Mouse (Mus musculus) cerebellum, adult 18-20 months (tissue): ENCODE measurements around the gene Tmem129.
A peak's percentile ranks its signal among the peaks of the same experiment; 100 is the strongest.

Experiments
- DNase-seq, 2 experiments: peaks; one replicate each; pipeline ENCODE4 v3.0.0; 2021

The Tmem129 gene

DNA sequence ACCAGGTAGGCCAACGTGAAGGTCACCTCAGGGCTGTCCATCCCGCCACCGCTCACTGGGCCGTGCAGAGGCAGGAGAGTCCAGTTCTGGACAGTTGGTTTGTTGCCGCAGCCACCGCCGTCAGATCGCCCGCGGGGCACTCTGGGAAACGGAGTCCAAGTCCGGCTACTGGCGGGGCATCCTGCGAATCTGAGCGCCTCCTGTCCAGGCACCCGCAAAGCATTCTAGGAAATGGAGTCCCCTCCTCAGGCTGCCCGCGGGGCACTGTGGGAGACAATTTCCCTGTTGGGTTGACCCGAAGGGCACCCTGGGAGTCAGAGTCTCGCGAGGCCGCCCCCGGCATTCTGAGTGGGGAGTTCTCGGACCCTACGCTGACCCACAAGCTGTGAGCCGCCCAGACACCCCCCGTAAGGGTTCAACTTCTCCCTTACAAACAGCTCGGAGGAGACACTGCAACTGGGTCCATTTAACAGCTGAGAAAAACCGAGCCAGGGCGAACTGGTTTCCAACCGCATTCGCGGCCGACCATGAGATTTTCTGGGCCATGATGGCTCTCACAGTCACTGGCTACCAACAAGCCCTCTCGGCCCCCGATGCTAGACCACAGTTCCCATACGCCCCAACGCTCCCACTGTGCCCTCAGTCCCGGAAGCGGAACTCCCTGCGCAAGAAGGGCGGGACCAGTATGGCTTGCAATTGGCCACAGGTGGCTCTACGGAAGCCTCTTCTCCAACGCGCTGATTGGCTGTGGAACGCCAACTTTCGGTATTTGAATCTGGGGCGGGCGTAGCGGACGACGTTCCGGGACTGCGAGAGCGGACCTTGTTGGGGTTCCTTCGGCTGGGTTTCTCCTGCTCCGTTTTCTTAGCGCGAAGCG lies at the start of gene Tmem129, which contains the start of gene Tacc3:
Gene Tmem129, minus strand, starts transcription at position 630 of the 877 bp plus-strand sequence.
Gene Tacc3, plus strand, starts transcription at position 342 of the 877 bp plus-strand sequence.
- DNase-seq, result peak; percentile 97 to 100

DNA sequence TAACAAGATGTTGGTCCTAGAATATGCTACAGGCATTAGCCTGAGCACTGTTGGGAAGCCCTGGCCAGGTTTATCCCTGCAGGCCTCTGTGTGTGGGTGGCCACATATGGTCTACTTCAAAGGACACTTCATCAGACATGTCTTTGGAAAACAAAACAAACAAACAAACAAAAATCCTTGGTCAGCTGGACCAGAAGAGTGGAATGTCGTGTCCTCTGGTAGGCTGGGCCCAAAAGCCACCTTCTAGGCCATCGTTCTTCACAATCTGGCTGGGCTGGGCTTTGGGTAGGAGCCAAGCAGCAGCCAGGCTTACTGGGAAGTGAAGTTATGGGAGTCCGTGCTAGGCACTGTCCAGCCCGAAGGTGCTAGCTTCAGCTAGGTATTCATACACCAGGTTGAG lies 48.9 kb upstream of the Tmem129 start:
- no peak for DNase-seq

DNA sequence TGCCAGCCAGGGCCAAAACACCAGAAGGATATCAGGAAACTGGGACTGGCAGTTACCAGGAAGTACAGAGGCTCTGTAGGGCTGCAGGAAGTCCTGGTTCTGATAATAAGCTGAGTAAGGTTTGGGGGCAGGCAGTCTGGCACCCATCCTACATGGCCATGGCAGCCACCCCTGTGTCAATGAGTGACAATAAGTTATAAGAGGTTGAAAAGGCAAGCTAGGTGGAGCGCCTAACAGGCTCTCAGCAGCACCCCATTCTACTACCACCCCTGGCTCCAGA lies 48.1 kb upstream of the Tmem129 start:
- no peak for DNase-seq

DNA sequence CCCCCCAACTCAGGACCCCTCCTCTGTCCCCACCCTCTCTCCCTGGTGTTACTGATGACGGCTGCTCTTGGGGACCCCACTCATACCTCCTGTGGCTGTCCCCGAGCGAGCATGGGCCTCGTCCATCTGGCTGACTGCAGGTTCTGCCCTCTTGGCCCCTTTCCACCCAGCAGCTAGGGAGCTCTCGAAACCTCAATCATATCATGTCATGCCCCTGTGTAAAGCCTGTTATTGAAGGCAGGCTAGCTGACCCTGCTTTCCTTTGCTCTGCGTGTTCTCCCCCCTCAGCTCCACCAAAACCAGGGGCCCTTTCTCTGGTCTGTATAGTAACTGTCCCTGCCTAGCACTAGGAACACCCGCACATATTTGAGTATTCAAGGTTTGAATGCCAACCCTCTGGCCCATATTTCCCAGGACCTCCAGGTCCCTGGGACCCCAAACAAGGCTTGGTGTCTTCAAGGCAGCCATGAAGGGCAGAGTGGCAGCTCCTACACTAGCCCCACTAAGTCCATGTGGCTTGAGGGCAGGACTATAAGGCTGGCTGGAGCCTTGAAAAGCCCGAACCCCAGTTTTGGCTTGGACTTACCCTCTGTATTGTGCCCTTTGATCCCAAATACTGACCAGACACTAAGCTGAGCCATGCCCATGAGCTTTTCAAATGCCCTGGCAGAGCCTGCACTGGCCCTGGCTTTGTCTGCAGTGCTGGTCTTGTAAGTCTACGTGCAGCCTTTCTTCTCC lies 47.6 kb upstream of the Tmem129 start:
- DNase-seq, result no peak

DNA sequence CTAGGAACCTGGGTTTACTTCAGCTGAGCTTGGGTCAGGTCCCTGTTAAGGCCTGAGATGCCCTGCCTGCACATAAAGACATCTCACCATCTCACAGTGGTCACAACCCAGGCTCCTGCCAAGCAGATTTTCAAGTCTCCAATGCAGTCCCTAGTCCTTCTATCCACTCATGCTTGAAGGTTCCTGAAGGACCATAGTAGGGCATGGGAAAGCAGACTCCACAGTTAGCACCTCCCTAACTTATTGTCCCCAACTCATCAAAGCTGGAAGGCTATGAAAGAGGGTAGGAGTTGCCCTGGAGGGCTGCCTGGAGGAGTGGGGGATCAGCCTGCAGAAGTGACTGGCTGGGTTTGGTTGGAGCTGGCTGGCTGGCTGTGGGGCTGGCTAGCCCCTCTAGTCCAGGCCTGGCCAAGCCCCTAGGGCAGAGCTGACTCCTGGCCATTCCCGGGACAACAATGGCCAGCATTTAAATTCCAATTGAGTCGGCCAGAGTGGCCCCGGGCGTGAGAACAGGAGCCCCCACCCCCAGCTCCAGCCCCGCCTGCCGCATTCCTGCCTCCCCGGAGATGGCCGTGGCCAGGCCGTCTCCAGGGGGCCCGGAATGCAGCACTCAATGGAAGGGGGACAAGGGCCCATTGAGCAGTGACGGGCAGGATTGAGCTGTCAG lies 46.9 kb upstream of the Tmem129 start:
- DNase-seq, result peak in 1 of 2 experiments; percentile 28

DNA sequence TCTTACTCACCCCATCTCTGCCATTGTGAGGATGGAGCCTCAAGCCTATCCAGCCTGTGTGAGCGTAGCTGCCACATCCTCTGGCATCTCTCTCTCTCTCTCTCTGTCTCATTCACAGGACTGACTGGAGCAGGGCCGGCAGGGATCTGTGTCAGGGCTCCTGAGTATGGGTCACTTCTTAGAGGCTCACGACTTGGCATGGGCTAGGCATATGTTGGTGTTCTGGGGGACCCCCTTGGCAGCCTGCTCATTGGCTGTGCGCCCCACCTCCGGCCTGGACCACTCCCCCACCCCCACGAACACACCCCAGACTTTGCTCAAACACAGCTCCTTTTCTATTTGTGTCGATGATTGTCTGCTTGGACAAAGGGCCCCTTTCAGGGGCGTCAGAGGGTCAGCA lies 45.8 kb upstream of the Tmem129 start:
- no peak for DNase-seq

- no peak for DNase-seq
Observed at GRCm38 (mm10) chr5:33701832-33702231, 43.6 kb upstream of the Tmem129 start.

- no peak for DNase-seq
Observed at GRCm38 (mm10) chr5:33700010-33700409, 41.8 kb upstream of the Tmem129 start.

- no peak for DNase-seq
Observed at GRCm38 (mm10) chr5:33698669-33699068, 40.5 kb upstream of the Tmem129 start.

DNA sequence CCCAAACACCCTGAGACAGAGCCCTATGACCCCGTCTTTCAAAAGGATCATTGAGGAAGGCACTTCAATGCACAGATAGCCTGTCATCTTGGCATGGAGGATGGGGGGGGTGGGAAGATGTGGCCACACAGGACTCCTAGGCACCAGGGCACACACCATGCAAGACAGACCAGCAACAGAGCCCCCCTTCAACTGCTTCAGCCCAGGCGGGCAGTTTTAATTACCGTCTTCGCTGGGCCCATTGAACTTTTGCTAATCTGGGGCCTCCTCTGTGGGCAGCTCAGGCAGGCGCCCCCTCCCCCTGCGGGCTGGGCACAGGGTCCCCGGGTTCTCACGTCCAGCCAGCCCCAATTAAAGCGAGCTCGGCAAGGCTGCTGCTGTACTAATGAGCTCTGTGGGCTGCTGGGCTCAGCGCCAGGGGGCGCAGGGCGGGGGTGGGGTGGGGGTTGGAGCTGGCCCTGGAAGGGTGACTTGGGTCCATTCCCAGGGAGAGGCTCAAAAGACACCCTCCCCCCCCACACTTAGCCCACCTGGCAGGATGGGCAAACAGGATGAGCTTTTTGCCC lies 39.8 kb upstream of the Tmem129 start:
- no peak for DNase-seq

DNA sequence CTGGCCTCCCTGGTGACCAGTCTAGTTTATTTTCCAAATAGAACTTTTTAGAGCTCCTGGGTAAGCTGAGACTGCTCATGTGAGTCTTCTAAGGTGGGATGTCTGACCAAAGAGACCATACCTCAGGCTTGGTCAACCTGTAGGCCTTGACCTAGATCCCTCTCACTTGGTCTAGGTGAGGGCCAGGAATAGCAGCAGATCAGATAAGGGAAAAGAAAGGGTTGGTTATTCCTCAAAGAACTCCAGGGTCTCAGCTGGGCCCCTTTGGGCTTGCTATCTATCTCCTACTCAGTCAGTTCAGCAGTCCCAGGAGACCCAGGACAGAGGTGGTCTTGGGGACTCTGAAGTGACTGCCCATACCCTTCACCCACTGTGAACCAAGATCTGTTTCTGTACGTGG lies 39.3 kb upstream of the Tmem129 start:
- DNase-seq, result no peak

DNA sequence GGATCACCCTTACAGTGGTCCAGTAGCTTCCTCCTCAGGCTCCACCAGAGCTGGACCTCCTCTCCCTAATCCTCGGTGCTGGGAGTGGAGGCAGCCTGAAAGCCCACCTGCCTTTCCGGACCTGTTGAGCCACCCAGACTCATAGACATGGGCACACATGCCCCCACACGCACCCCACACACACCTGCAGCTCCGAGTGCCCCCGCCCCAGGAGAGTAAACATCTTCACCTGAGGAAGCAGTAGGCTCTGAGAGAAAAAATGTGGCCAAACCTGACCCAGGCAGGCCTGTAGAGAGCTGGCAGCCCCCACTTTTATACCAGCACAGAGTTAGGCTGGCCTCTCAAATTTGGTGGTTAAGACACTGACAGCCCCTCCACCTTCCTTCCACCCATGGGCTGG lies 38.2 kb upstream of the Tmem129 start:
- DNase-seq, result no peak

DNA sequence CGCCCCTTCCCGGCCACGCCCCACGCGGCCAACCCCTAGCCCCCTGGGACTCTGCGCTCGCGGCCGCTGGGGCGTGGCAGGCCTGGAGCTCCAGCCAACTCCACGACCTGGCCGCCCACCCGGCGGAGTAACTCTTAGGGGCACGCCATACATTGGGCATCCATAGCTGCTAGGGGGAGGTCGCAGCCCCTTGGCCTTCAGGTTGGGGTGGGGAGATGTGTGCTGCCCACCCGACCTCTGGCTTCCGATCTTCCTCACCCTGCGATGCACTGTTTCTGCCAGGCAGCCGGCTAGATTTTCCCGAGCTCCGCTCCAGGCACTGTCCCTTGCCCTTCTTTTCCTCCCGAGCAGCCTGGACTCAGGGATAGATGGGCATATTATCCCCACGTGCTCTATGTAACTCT lies 37.5 kb upstream of the Tmem129 start:
- peak in 1 of 2 experiments; percentile 5 for DNase-seq

GRCm38 (mm10) chr5:33694848-33695717 lies 36.9 kb upstream of the Tmem129 start:
- no peak for DNase-seq

GRCm38 (mm10) chr5:33694461-33694847 lies 36.2 kb upstream of the Tmem129 start:
- no peak for DNase-seq

DNA sequence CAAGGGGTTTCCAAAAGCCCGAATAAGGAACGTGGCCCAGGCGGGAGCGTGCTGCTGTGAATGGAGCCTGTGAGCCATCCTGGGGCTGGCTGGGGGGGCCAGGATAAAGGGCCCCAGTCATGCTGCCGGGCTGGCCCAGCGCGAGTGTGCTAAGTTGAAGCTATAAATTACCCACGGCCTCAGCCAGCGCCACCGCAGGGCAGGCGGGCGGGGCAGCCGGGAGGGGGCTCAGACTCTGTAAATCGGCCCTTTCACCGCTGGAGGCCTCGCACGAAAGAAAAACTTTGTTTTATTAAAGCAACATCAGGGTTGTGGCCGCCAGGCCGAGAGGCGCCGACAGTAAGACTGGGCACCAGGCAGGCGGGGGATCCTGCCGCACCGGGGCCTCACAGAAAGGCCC lies 34.2 kb upstream of the Tmem129 start:
- no peak for DNase-seq

GRCm38 (mm10) chr5:33689852-33690645 lies 31.8 kb upstream of the Tmem129 start:
- DNase-seq, result no peak

GRCm38 (mm10) chr5:33689221-33689844 lies 31.1 kb upstream of the Tmem129 start:
- DNase-seq, result no peak

DNA sequence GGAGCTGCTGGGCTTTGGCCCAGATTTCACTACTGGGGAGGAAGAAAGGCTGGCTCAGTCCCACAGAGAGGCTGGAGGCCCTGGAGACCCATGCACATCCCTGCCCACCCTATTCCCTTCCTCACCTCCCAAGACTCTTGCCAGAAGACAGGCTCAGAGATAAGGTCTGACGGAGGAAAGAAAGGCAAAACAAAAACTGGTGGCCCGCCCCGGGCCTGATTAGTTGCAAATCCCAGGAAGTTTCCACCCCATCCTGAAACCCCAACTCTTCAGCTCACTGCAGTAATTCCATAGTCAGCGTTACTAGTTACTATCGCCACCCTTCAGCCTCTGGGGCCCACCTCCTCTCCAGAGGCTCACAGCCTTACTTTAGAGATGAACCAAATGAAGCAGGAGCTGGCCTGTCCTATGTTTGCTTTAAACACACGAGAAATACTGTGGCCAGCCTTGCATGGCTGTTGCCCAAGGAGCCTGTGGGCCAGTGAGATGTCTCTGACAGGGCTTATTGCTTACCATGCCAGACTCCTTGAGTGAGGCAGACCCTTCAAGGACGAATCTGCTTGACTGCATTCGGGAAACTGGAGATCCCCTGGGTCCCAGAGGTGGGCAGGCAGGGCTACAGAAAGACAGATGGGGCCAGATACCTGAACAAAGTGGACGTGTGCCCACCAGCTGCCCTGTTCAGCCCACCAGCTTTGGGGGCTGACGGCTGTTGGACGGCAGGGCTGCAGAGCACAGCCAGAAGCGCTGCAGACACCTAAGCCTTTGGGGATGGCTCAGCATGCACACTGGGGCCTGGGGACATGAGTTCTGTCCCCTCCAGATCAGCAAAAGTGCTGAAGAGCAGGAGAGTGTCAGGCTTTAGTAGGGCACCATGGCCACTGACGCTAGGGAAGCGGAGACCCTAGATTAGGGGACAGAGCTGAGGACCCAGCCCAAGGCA lies 30.3 kb upstream of the Tmem129 start:
- no peak for DNase-seq

DNA sequence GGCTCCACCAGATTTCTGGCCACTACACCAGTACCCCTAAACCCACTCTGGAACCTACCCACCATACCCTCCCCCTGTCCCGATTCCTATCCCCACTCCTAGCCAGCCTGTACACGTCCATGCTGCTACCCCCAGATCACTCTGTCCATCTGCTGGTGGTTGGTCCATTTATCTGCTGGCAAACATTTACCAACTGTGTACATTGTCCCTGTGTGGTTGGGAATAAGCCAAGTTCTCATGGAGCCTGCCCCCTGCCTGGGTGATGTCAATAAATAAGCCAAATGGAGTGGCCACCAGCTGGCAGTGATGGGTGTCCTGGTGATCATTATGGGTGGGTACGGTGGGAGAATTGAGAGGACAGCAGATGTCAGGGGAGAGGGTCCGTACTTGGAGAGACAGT lies 28.9 kb upstream of the Tmem129 start:
- DNase-seq, result no peak
